Mouse (Mus musculus) liver, postnatal 0 days (tissue): ENCODE results near the gene Phlda1.

ENCODE experiments used
- CTCF ChIP-seq: sonication (generic); IDR thresholded peaks from 2 replicates; pipeline ENCODE4 v1.5.1; 2016; ENCODE audit warnings: antibody characterized with exemption, low read depth
- EP300 ChIP-seq: IDR thresholded peaks from 2 replicates; pipeline ENCODE4 v1.6.1; 2016; ENCODE audit warnings: antibody characterized with exemption, low read depth, mild to moderate bottlenecking

GRCm38 (mm10) chr10:111543106-111543505 is 37.0 kb downstream of the Phlda1 start:
- no peak for TF ChIP-seq EP300
- TF ChIP-seq CTCF = no peak
